Mouse (Mus musculus) limb, embryonic 15.5 days (tissue): ENCODE data around the gene Nemp1. TPM values are rescaled to one million over a fixed set of nuclear protein-coding genes. Genes with fewer than 3 reads are reported as not detected.

Experiments
- ATAC-seq: fragments of 200-750 bp; cut with Nextera tagmentation; 2 replicates; pipeline ENCODE4 v1.8.0; 2017; ENCODE audit warnings: low read depth, moderate TSS enrichment; ENCODE audit not compliant: insufficient number of reproducible peaks, low FRiP score, low TSS enrichment
- H3K27ac ChIP-seq: fragments of 300-500 bp; sonication (generic); 2 replicates; pipeline ENCODE4 v1.5.1; 2015; ENCODE audit warnings: moderate library complexity, mild to moderate bottlenecking, inconsistent platforms
- H3K27me3 ChIP-seq: fragments of 300-500 bp; sonication (generic); 2 replicates; pipeline ENCODE4 v1.6.1; 2015; ENCODE audit warnings: inconsistent platforms
- H3K36me3 ChIP-seq: fragments of 300-500 bp; sonication (generic); 2 replicates; pipeline ENCODE4 v1.6.1; 2015; ENCODE audit warnings: inconsistent platforms
- H3K4me1 ChIP-seq: fragments of 300-500 bp; sonication (generic); 2 replicates; pipeline ENCODE4 v1.6.1; 2015; ENCODE audit warnings: inconsistent platforms
- H3K4me2 ChIP-seq: fragments of 300-500 bp; sonication (generic); 2 replicates; pipeline ENCODE4 v1.6.1; 2015; ENCODE audit warnings: mild to moderate bottlenecking, inconsistent platforms
- H3K4me3 ChIP-seq: fragments of 300-500 bp; sonication (generic); 2 replicates; pipeline ENCODE4 v1.5.1; 2015; ENCODE audit warnings: mild to moderate bottlenecking, inconsistent platforms
- H3K9ac ChIP-seq: fragments of 300-500 bp; sonication (generic); 2 replicates; pipeline ENCODE4 v1.6.1; 2015; ENCODE audit warnings: inconsistent platforms
- H3K9me3 ChIP-seq: fragments of 300-500 bp; sonication (generic); 2 replicates; pipeline ENCODE4 v1.6.1; 2016; ENCODE audit warnings: inconsistent platforms
- WGBS: fragments of 180-500 bp; shearing (Covaris S2); methylation state at CpG from one replicate; pipeline ENCODE4 v1.1.7; 2015; 5-methylcytosine and 5-hydroxymethylcytosine counted together
- polyA plus RNA-seq: library from polyadenylated mRNA; unstranded; fragments of >200 nt; fragmentation: Nextera tagmentation; extraction: Ambion mirVana; gene quantifications from 2 replicates; pipeline ENCODE4 v1.2.1, GENCODE M21; 2015

Nemp1 gene
- polyA plus RNA-seq, 1 experiment from 2014 or later = 8.5 TPM

- no peaks in the 10 kb centered on the region for H3K9me3 ChIP-seq
- no peak for ATAC-seq
- no peak overlapping the region for H3K9ac ChIP-seq
- H3K4me2 ChIP-seq = no peak overlapping the region
- H3K36me3 ChIP-seq = no peaks in the 10 kb centered on the region; the same call in 1 of the 2 replicates
- 0 out of 2 replicates have a peak, but pooled peaks cover 3% of the 10 kb centered on the region for H3K4me1 ChIP-seq
- 70% methylated on average over 13 of the region's 13 CpGs for WGBS
- no peaks in the 10 kb centered on the region for H3K27me3 ChIP-seq
- H3K27ac ChIP-seq = no peak overlapping the region
- H3K4me3 ChIP-seq = no peak overlapping the region
These were observed 43.6 kb downstream of the Nemp1 start for GRCm38 (mm10) chr10:127710331-127710730.

DNA sequence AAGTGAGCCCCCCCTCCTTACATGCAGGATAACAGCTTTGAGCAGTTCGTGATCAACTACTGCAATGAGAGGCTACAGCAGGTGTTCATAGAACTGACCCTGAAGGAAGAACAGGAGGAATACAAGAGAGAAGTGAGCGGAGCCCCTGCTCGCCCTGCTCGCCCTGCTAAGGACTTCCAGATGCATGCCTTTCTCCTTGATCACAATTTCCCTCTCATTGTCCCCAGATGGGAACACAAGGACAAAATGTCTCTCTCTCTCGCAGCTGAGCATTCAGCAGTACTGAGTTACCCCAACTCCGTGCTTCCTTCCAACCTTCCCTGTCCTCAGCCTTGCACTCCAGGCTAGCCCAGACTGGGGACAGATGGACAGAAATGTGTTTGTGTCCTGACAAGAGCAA, 46.0 kb downstream of the Nemp1 start:
- WGBS = 49% methylated on average over 6 of the region's 6 CpGs
- no peaks in the 10 kb centered on the region; the same call in 1 of the 2 replicates for H3K36me3 ChIP-seq
- no peak overlapping the region for H3K9ac ChIP-seq
- H3K4me3 ChIP-seq = no peak overlapping the region
- 0 out of 2 replicates have a peak, but pooled peaks cover 4% of the 10 kb centered on the region for H3K4me1 ChIP-seq
- no peak for ATAC-seq
- H3K9me3 ChIP-seq = no peaks in the 10 kb centered on the region
- no peaks in the 10 kb centered on the region for H3K27me3 ChIP-seq
- no peak overlapping the region for H3K4me2 ChIP-seq
- no peak overlapping the region for H3K27ac ChIP-seq

DNA sequence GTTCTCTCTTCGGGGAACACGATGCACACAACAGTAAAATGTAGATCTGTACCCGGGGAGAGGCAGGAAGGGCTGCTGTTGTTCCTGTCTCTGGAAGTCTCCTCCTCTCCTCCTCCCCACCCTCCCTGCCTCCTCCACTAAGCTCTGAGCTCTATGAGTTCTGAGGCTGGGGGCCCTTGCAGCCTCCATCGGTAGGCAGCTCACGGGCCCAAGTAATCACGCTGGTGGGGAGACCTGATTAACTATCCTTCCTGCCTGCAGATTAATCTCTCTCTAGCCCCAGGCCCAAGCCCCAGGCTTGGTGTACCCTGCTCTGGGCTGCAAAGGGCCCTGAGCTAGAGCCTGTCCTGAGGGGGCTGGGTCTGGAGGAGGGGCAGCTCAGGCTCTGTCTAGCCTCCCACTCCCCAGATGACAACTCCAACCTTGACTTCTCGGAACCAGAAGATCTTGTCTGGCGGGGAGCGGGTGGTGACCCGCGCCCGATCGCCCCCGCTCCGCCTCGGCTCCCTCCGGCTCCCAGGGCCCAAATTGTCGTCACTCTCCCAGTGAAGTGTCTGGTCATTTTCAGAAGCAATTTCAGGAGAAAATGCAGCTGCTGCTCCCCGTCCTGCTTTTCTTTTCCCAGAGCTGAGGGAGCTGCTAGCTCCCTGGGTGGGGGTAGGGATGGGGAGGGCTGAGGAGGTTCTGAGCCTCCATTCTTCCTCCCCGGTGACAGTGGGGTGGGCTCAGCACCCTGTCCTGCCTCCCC, 55.1 kb downstream of the Nemp1 start:
- Histone ChIP-seq H3K4me3 (no peak overlapping the region), H3K9ac (0 out of 2 replicates have a peak overlapping the region, but pooled peaks have one; percentile 5)

GRCm38 (mm10) chr10:127724178-127724577, 57.5 kb downstream of the Nemp1 start, which contains the start of gene Tac2:
Tac2 (plus strand) TSS chr10:127724478.
- peaks cover 13% of the 10 kb centered on the region for H3K4me1 ChIP-seq
- no peak for ATAC-seq
- 79% methylated on average over 3 of the region's 3 CpGs for WGBS
- no peak within 1 kb of the TSS for H3K4me2 ChIP-seq
- no peak within 1 kb of the TSS for H3K27ac ChIP-seq
- no peak within 1 kb of the TSS for H3K4me3 ChIP-seq
- no peaks in the 10 kb centered on the region for H3K36me3 ChIP-seq
- no peaks in the 10 kb centered on the region for H3K9me3 ChIP-seq
- H3K27me3 ChIP-seq = peaks cover 24% of the 10 kb centered on the region; the same call in 1 of the 2 replicates
- H3K9ac ChIP-seq = no peak within 1 kb of the TSS

More for the DNA sequence above, 55.1 kb downstream of the Nemp1 start:
- Histone ChIP-seq H3K36me3 (no peaks in the 10 kb centered on the region), H3K9me3 (no peaks in the 10 kb centered on the region), H3K4me2 (peak overlapping the region; percentile 28; the same call in 1 of the 2 replicates), H3K27me3 (peaks cover 24% of the 10 kb centered on the region; the same call in 1 of the 2 replicates), H3K27ac (no peak overlapping the region), H3K4me1 (peaks cover 18% of the 10 kb centered on the region)
- WGBS = 15% methylated on average over 20 of the region's 20 CpGs
- ATAC-seq = no peak

DNA sequence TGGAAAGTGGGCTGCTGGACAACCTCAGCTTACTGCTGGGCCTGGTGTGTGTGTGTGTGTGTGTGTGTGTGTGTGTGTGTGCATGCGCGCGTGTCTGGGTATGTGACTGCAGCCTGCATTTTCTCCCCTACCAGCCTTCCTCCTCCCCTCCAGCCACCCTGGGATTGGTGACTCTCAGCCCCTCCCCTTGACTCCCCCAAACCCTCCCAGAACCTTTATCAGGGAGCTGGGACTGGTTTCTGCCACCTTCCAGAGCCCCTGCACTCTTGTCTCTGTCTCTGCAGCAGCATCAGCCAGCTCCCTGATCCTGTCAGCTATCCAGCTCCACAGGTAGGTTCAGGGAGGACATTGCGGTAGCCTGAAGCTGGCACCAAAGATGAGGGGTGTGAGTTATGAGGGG, 58.4 kb downstream of the Nemp1 start:
- Histone ChIP-seq H3K4me1 (peaks cover 13% of the 10 kb centered on the region), H3K9ac (no peak overlapping the region), H3K4me3 (no peak overlapping the region), H3K27ac (no peak overlapping the region), H3K36me3 (no peaks in the 10 kb centered on the region), H3K9me3 (no peaks in the 10 kb centered on the region), H3K27me3 (peaks cover 20% of the 10 kb centered on the region; the same call in 1 of the 2 replicates), H3K4me2 (no peak overlapping the region)
- WGBS = 66% methylated on average over 4 of the region's 4 CpGs
- ATAC-seq = no peak

GRCm38 (mm10) chr10:127728437-127728836, 61.7 kb downstream of the Nemp1 start:
- WGBS = 67% methylated on average over 8 of the region's 8 CpGs
- H3K4me3 ChIP-seq = no peak overlapping the region
- H3K9me3 ChIP-seq = no peaks in the 10 kb centered on the region
- H3K4me1 ChIP-seq = no peaks in the 10 kb centered on the region
- no peak for ATAC-seq
- H3K4me2 ChIP-seq = no peak overlapping the region
- H3K27ac ChIP-seq = no peak overlapping the region
- peaks cover 3% of the 10 kb centered on the region; the same call in 1 of the 2 replicates for H3K27me3 ChIP-seq
- H3K36me3 ChIP-seq = no peaks in the 10 kb centered on the region
- no peak overlapping the region for H3K9ac ChIP-seq

- Histone ChIP-seq H3K27me3 (peaks cover 3% of the 10 kb centered on the region; the same call in 1 of the 2 replicates), H3K36me3 (no peaks in the 10 kb centered on the region), H3K4me2 (no peak overlapping the region), H3K9ac (no peak overlapping the region), H3K4me3 (no peak overlapping the region), H3K4me1 (no peaks in the 10 kb centered on the region), H3K9me3 (no peaks in the 10 kb centered on the region), H3K27ac (no peak overlapping the region)
- 60% methylated on average over 11 of the region's 11 CpGs for WGBS
- ATAC-seq = no peak
These were observed 63.7 kb downstream of the Nemp1 start for GRCm38 (mm10) chr10:127730285-127730932.

GRCm38 (mm10) chr10:127730933-127731310, 64.2 kb downstream of the Nemp1 start:
- Histone ChIP-seq H3K27ac (no peak overlapping the region), H3K9me3 (no peaks in the 10 kb centered on the region), H3K4me3 (no peak overlapping the region), H3K27me3 (peaks cover under 1% of the 10 kb centered on the region; the same call in 1 of the 2 replicates), H3K9ac (no peak overlapping the region), H3K4me2 (no peak overlapping the region), H3K36me3 (no peaks in the 10 kb centered on the region), H3K4me1 (no peaks in the 10 kb centered on the region)
- 35% methylated on average over 9 of the region's 9 CpGs for WGBS
- ATAC-seq = no peak

- WGBS = 25% methylated on average over 5 of the region's 5 CpGs
- Histone ChIP-seq H3K4me1 (no peaks in the 10 kb centered on the region), H3K4me2 (no peak overlapping the region), H3K27me3 (no peaks in the 10 kb centered on the region), H3K36me3 (no peaks in the 10 kb centered on the region), H3K9ac (no peak overlapping the region), H3K4me3 (no peak overlapping the region), H3K27ac (no peak overlapping the region), H3K9me3 (no peaks in the 10 kb centered on the region)
- no peak for ATAC-seq
These were observed 64.7 kb downstream of the Nemp1 start for GRCm38 (mm10) chr10:127731397-127731796.

DNA sequence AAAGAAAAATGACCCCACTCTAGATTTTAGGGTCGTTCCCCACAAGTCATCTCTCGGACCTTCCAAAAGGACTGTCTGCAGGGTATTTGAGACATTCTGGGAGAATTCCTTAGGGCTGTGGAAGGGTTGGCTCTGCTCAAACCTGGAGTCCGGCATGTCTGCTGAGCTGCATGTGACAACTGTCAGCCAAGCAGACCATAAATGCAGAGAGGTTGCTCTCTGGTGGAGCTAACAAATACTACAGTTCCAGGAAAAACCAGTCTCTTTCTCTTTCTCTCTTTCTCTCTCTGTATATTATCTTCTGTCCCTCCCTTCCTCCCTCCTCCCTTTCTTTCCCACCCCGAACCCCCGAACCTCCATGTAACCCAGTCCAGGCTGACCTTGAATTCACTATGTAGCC, 67.7 kb downstream of the Nemp1 start:
- Histone ChIP-seq H3K36me3 (no peaks in the 10 kb centered on the region), H3K9me3 (no peaks in the 10 kb centered on the region), H3K27me3 (no peaks in the 10 kb centered on the region), H3K4me1 (peaks cover 10% of the 10 kb centered on the region; the same call in 1 of the 2 replicates), H3K4me2 (no peak overlapping the region), H3K9ac (no peak overlapping the region), H3K27ac (no peak overlapping the region), H3K4me3 (no peak overlapping the region)
- 33% methylated on average over 5 of the region's 5 CpGs for WGBS
- ATAC-seq = no peak

DNA sequence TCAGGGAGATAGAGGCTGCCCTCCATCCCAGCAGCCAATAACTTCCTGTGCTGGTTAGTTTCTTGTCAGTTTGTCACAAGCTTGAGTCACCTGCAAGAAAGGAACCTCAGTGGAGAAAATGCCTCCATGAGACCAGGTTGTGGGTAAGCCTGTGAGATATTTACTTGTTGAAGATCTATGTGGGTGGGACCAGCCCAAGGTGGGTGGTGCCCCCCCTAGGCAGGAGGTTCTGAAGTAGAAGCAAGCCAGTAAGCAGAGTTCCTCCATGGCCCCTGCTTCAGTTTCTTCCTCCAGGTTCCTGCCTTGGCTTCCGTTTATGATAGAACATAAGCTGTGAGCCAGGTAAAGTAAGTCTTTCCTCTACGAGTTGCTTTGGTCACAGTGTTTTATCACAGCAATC, 69.6 kb downstream of the Nemp1 start:
- no peak for ATAC-seq
- peaks cover 22% of the 10 kb centered on the region for H3K4me1 ChIP-seq
- no peaks in the 10 kb centered on the region for H3K27me3 ChIP-seq
- H3K36me3 ChIP-seq = peaks cover 1% of the 10 kb centered on the region; the same call in 1 of the 2 replicates
- no peak overlapping the region for H3K9ac ChIP-seq
- H3K9me3 ChIP-seq = no peaks in the 10 kb centered on the region
- H3K4me3 ChIP-seq = no peak overlapping the region
- WGBS = 68% methylated on average over 2 of the region's 2 CpGs
- H3K4me2 ChIP-seq = no peak overlapping the region
- no peak overlapping the region for H3K27ac ChIP-seq

GRCm38 (mm10) chr10:127736916-127737315, 70.2 kb downstream of the Nemp1 start:
- no peaks in the 10 kb centered on the region for H3K9me3 ChIP-seq

More at GRCm38 (mm10) chr10:127736916-127737315, 70.2 kb downstream of the Nemp1 start:
- H3K4me3 ChIP-seq = no peak overlapping the region
- no peak overlapping the region for H3K4me2 ChIP-seq
- 66% methylated on average over 4 of the region's 4 CpGs for WGBS
- H3K27me3 ChIP-seq = no peaks in the 10 kb centered on the region
- peaks cover 22% of the 10 kb centered on the region for H3K4me1 ChIP-seq
- ATAC-seq = no peak
- H3K9ac ChIP-seq = no peak overlapping the region
- no peak overlapping the region for H3K27ac ChIP-seq
- peaks cover 8% of the 10 kb centered on the region for H3K36me3 ChIP-seq
